Mouse (Mus musculus) embryonic facial prominence, embryonic 10.5 days (tissue): Measurements from ENCODE around the gene Pola2. TPM values are rescaled to one million over a fixed set of nuclear protein-coding genes. Genes with fewer than 3 reads are reported as not detected.
A peak's percentile ranks its signal among the peaks of the same experiment; 100 is the strongest.

Source experiments
- DNase-seq: peaks from one replicate; pipeline ENCODE4 v3.0.0-alpha.2; 2017; ENCODE audit warnings: low spot score
- H3K27ac ChIP-seq: fragments of 300-500 bp; sonication (generic); replicated peaks from 2 replicates; pipeline ENCODE4 v1.5.1; 2016; ENCODE audit warnings: mild to moderate bottlenecking
- H3K27me3 ChIP-seq: fragments of 300-500 bp; sonication (generic); replicated peaks from 2 replicates; pipeline ENCODE4 v1.6.1; 2016; ENCODE audit warnings: low read depth, mild to moderate bottlenecking; ENCODE audit not compliant: poor library complexity, severe bottlenecking
- H3K36me3 ChIP-seq: fragments of 300-500 bp; sonication (generic); replicated peaks from 2 replicates; pipeline ENCODE4 v1.6.1; 2016; ENCODE audit warnings: mild to moderate bottlenecking, moderate library complexity
- H3K4me1 ChIP-seq: fragments of 300-500 bp; sonication (generic); 2 replicates; pipeline ENCODE4 v1.6.1; 2016
- H3K4me3 ChIP-seq: fragments of 300-500 bp; sonication (generic); 2 replicates; pipeline ENCODE4 v1.5.1; 2016; ENCODE audit warnings: mild to moderate bottlenecking, moderate library complexity
- H3K9me3 ChIP-seq: fragments of 300-500 bp; sonication (generic); 2 replicates; pipeline ENCODE4 v1.6.1; 2016; ENCODE audit warnings: mild to moderate bottlenecking
- WGBS: fragments of 180-500 bp; shearing (Covaris S2); methylation state at CpG from one replicate; pipeline ENCODE4 v1.1.7; 2016; 5-methylcytosine and 5-hydroxymethylcytosine counted together
- polyA plus RNA-seq: library from polyadenylated mRNA; unstranded; fragments of >200 nt; fragmentation: Nextera tagmentation; extraction: Ambion mirVana; gene quantifications from 2 replicates; pipeline ENCODE4 v1.2.1, GENCODE M21; 2016

Pola2 gene
- polyA plus RNA-seq, 1 experiment from 2014 or later, result 119 TPM

- WGBS, result 6% methylated on average over 13 of the region's 13 CpGs
- Histone ChIP-seq H3K4me1 (peaks cover 29% of the 10 kb centered on the region), H3K27ac (peak overlapping the region; percentile 78), H3K27me3 (no peaks in the 10 kb centered on the region), H3K4me3 (peak overlapping the region; percentile 30), H3K9me3 (no peaks in the 10 kb centered on the region), H3K36me3 (no peaks in the 10 kb centered on the region)
- DNase-seq, result peak; percentile 86
These were observed 24.9 kb upstream of the Pola2 start for GRCm38 (mm10) chr19:5988815-5989452.

DNA sequence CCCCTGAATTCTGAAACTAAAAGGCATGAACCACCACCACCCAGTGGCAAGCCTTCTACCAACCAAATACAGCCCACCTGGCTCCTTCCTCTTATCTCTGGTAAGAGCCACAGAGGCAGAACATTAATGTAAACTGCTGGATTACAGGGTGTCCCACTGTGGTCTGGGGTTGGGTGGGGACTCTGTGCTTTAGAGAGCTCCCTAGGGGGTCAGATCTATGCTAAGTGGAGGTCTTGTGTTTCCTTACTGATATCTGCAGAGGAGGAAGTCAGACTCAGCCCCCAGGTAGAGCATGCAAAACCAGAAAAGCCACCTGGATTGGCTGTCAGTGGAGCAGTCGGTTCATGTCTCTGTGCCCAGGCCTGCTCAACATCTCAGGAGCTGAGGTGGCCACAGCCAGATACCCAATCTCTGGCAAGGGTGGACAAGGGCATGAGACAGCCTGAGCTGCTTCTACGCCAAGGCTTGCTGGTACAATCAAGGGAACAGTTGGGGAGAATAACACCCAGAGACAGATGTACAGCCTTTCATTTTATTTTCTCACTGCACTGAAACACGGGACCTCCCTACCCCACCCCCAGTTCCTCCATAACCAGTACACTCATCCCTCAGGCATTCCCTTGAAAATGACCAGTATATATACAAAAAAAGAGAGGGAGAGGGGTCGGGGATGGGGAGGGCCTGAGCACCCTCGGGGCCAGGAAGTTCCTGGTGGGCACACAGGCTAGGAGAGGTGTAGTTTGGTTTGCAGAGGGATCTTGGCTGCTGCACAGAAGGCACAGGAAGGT lies 24.2 kb upstream of the Pola2 start:
- Histone ChIP-seq H3K4me3 (peak overlapping the region; percentile 30; the same call in 1 of the 2 replicates), H3K27me3 (no peaks in the 10 kb centered on the region), H3K36me3 (no peaks in the 10 kb centered on the region), H3K27ac (peak overlapping the region; percentile 78), H3K4me1 (peaks cover 29% of the 10 kb centered on the region), H3K9me3 (no peaks in the 10 kb centered on the region)
- no peak for DNase-seq
- 56% methylated on average over 5 of the region's 5 CpGs for WGBS

GRCm38 (mm10) chr19:5986043-5986442 lies 22.0 kb upstream of the Pola2 start, which contains the start of gene Slc22a20:
Slc22a20 (minus strand) TSS chr19:5986143.
- Histone ChIP-seq H3K4me1 (peaks cover 29% of the 10 kb centered on the region), H3K36me3 (no peaks in the 10 kb centered on the region), H3K4me3 (no peak within 1 kb of the TSS), H3K27me3 (no peaks in the 10 kb centered on the region), H3K9me3 (no peaks in the 10 kb centered on the region), H3K27ac (peak within 1 kb of the TSS; percentile 52)
- 46% methylated on average over 4 of the region's 4 CpGs for WGBS
- no peak for DNase-seq

DNA sequence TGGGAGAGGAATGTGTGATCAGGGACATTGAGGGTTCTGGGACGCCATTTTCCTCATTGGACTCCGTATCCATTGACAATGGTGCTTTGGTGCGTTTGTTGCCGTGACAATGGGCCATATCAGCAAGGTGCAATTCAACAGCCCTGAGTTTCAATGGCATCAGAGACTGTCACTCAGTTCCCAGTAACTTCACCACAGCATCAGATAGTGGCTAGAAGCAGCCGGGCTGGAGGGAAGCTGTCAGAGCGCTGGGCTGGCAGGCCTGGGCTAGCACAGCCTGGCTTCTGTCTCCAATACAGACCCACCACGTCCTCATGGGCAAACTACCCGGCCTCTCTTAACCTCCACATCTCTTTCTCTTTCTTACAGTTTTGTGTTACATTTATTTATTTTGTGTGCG lies 16.5 kb upstream of the Pola2 start:
- Histone ChIP-seq H3K9me3 (no peaks in the 10 kb centered on the region), H3K4me3 (no peak overlapping the region), H3K27me3 (no peaks in the 10 kb centered on the region), H3K36me3 (no peaks in the 10 kb centered on the region), H3K27ac (no peak overlapping the region), H3K4me1 (peaks cover 5% of the 10 kb centered on the region)
- no peak for DNase-seq
- WGBS, result 85% methylated on average over 9 of the region's 9 CpGs

DNA sequence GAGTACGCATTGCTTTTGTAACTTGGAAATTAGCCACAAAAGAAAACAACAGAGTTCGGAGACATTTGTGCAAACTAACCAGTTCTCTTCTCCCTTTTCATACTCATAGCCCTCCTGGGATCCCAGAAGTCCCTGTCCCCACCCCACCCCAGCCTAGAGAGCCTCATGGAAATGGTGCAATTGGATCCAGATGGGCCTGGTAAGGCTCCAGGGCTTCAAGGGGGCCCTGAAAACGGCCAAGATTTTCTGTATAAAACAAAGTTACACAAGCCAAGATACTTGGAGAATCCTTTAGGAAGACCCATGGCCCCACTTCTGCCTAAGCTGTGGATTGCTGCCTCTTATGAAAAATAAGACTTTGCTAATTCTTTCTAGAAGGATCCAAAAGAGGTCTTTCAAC lies 13.7 kb upstream of the Pola2 start:
- no peaks in the 10 kb centered on the region for H3K9me3 ChIP-seq
- no peak overlapping the region for H3K4me3 ChIP-seq
- H3K4me1 ChIP-seq, result peaks cover 5% of the 10 kb centered on the region; the same call in 1 of the 2 replicates
- H3K27me3 ChIP-seq, result no peaks in the 10 kb centered on the region
- no peak for DNase-seq
- WGBS, result 67% methylated on average over 3 of the region's 3 CpGs
- H3K27ac ChIP-seq, result peak overlapping the region; percentile 35; the same call in 1 of the 2 replicates
- no peaks in the 10 kb centered on the region for H3K36me3 ChIP-seq

DNA sequence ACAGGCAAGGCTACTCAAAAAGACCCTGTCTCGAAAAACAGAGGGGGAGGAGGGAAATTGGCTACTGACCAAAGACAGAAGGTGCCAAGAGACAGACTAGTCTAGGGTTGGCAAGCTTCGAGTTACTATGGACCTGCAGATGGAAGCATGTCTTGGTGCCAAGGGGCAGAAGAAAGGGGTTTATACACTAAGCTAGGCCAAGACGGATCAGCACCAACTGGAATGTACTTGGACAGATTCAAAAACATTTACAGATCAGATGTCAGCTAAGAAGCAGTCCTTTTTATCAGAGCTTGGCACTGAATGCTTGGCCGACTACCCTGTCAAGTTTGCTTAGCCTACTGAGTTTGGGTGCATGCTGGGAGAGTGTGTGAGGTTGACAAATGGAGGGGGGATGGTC lies 11.7 kb upstream of the Pola2 start:
- no peak overlapping the region for H3K4me3 ChIP-seq
- whole genome bisulfite sequencing, result 83% methylated on average over 4 of the region's 4 CpGs
- peaks cover 5% of the 10 kb centered on the region; the same call in 1 of the 2 replicates for H3K4me1 ChIP-seq
- no peaks in the 10 kb centered on the region for H3K9me3 ChIP-seq
- H3K27me3 ChIP-seq, result no peaks in the 10 kb centered on the region
- H3K27ac ChIP-seq, result no peak overlapping the region
- H3K36me3 ChIP-seq, result no peaks in the 10 kb centered on the region
- no peak for DNase-seq

DNA sequence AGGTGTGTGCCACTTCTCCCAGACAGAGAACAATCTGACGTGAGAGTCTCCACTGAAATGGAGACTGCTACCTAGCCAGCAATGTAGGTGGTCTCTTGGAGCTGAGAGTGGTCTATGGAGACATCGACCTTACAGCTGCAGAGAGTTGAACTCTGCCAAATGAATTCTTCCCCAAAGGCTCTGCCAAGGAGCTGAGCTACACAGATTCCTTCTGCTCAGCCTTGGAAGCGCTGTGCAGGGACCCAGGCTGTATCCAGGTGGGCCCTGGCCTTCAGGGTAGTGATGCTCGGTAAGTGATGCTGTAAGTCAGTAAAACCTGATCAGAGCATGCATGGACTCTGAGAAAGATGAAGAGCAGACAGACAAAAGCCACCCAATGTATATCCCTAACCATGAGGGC lies 11.1 kb upstream of the Pola2 start:
- Histone ChIP-seq H3K36me3 (no peaks in the 10 kb centered on the region), H3K27me3 (no peaks in the 10 kb centered on the region), H3K4me3 (no peak overlapping the region), H3K9me3 (no peaks in the 10 kb centered on the region), H3K27ac (no peak overlapping the region), H3K4me1 (peaks cover 5% of the 10 kb centered on the region; the same call in 1 of the 2 replicates)
- WGBS, result 80% methylated on average over 4 of the region's 4 CpGs
- no peak for DNase-seq

DNA sequence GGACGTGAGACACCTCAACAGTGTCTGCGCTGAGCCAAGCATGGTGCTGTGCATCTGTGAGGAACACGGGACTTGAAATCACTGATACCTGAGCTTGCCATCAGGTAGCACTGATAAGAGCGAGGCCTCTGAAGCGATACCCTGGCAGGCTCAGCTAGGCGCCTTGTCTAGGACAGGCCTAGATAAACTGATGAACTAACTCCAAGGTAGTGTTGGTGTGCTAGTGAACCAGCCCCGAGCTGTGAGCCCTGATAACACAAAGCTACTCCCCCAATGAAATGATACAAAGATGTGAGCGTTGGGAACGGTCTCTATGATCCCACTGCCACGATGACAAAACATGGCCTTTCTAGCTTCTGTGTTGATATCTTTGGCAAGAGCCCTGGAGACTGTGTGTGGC lies 3.7 kb upstream of the Pola2 start:
- DNase-seq, result no peak
- Histone ChIP-seq H3K4me1 (peaks cover 25% of the 10 kb centered on the region), H3K9me3 (no peaks in the 10 kb centered on the region), H3K27me3 (no peaks in the 10 kb centered on the region), H3K36me3 (no peaks in the 10 kb centered on the region), H3K27ac (no peak overlapping the region), H3K4me3 (no peak overlapping the region)
- 87% methylated on average over 10 of the region's 10 CpGs for WGBS

- no peak for DNase-seq
These were observed 2.8 kb upstream of the Pola2 start for GRCm38 (mm10) chr19:5966786-5967185.

DNA sequence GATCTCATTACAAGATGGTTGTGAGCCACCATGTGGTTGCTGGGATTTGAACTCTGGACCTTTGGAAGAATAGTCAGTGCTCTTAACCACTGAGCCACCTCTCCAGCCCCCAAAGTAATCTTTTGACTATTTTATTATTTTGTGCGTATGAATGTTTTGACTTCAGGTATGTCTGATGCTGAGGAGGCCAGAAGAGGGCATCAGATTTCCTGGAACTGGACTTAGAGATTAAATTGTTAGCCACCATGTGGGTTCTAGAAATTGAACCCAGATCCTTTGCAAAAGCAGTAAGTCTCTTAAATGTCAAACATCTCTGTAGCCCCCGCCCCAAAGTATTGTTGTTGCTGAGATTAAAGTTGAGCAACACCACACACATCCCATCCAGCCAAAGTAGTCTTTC lies 1.9 kb upstream of the Pola2 start:
- WGBS, result 86% methylated on average over 2 of the region's 2 CpGs
- Histone ChIP-seq H3K27me3 (no peaks in the 10 kb centered on the region), H3K4me3 (no peak overlapping the region), H3K9me3 (no peaks in the 10 kb centered on the region), H3K27ac (no peak overlapping the region), H3K36me3 (peaks cover 10% of the 10 kb centered on the region), H3K4me1 (peaks cover 39% of the 10 kb centered on the region)
- DNase-seq, result no peak

More at GRCm38 (mm10) chr19:5966786-5967185, 2.8 kb upstream of the Pola2 start:
- no peaks in the 10 kb centered on the region for H3K9me3 ChIP-seq
- H3K4me1 ChIP-seq, result peaks cover 30% of the 10 kb centered on the region
- peak overlapping the region; percentile 11; the same call in 1 of the 2 replicates for H3K4me3 ChIP-seq
- no peaks in the 10 kb centered on the region for H3K27me3 ChIP-seq
- WGBS, result 74% methylated on average over 6 of the region's 6 CpGs
- peaks cover under 1% of the 10 kb centered on the region for H3K36me3 ChIP-seq
- H3K27ac ChIP-seq, result peak overlapping the region; percentile 40

- Histone ChIP-seq H3K4me3 (peak overlapping the region; percentile 84; the same call in 1 of the 2 replicates), H3K36me3 (peaks cover 16% of the 10 kb centered on the region), H3K9me3 (no peaks in the 10 kb centered on the region), H3K27me3 (no peaks in the 10 kb centered on the region), H3K4me1 (peaks cover 39% of the 10 kb centered on the region), H3K27ac (no peak overlapping the region; the same call in 1 of the 2 replicates)
- 10% methylated on average over 4 of the region's 4 CpGs for WGBS
- DNase-seq, result peak; percentile 80
These were observed 1.3 kb upstream of the Pola2 start for GRCm38 (mm10) chr19:5965280-5965679.

GRCm38 (mm10) chr19:5964804-5965203 lies 802 bp upstream of the Pola2 start:
- no peak for DNase-seq
- peak overlapping the region; percentile 88 for H3K27ac ChIP-seq
- no peaks in the 10 kb centered on the region for H3K27me3 ChIP-seq
- peak overlapping the region; percentile 84 for H3K4me3 ChIP-seq
- peaks cover 39% of the 10 kb centered on the region for H3K4me1 ChIP-seq
- H3K9me3 ChIP-seq, result no peaks in the 10 kb centered on the region
- peaks cover 21% of the 10 kb centered on the region for H3K36me3 ChIP-seq
- WGBS, result 83% methylated on average over 2 of the region's 2 CpGs

GRCm38 (mm10) chr19:5962651-5963050 lies 1.4 kb downstream of the Pola2 start:
- 33% methylated on average over 1 of the region's 1 CpGs for WGBS
- peaks cover 42% of the 10 kb centered on the region for H3K36me3 ChIP-seq
- H3K9me3 ChIP-seq, result no peaks in the 10 kb centered on the region

More at GRCm38 (mm10) chr19:5962651-5963050, 1.4 kb downstream of the Pola2 start:
- no peak overlapping the region for H3K27ac ChIP-seq
- DNase-seq, result no peak
- no peaks in the 10 kb centered on the region for H3K27me3 ChIP-seq
- peak overlapping the region; percentile 84 for H3K4me3 ChIP-seq
- H3K4me1 ChIP-seq, result peaks cover 39% of the 10 kb centered on the region
